Mouse (Mus musculus) urinary bladder, adult 2 months (tissue): ENCODE results near the gene Il2rb. TPM values are rescaled to one million over a fixed set of nuclear protein-coding genes. Genes with fewer than 3 reads are reported as not detected.

Experiments used
- DNase-seq: peaks from one replicate; pipeline ENCODE4 v3.0.0; 2022; ENCODE audit warnings: low spot score
- polyA plus RNA-seq: library from polyadenylated mRNA; depleted of rRNA; stranded (reverse); fragments of >200 nt; gene quantifications from 2 replicates; pipeline ENCODE4 v1.2.3, GENCODE M21; 2012; rRNA removed

Gene Il2rb
- polyA plus RNA-seq, 1 experiment: 3.6 TPM

DNA sequence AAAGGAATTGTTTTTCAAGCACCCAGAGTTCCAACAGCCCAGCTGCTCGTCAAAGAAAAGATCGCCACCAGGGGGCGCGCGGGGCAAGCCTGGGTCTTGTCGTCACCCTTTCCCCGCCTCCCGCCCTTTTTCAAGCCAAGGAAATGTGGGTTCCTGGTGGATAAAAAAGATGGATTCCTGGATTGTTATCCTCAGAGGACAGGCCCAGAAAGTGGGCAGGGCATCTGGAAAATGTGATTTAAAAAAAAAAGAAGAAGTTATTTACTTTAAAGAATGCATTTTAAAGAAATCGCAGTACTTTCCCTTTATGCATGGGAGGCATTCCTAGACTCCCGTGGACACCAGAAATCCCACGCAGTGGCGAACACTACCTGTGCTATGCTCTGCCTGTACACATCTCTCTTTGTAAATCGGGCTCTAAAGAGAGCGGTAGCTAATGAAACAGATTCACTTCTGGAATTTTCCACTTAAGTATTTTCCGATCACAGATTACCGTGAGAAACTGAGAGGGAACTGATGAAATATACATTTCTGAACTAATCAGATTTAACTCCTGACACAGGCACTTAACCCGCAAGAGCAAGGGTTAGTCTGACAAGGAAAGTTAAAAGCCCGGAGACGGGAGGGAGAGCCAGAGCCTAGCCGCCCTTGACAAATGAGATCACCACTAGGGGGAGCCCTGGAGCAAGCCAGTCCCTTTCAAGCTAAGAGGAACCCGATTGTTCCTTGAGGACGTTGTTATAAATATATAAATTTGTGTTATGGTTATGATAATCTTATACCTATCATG lies 47.1 kb downstream of the Il2rb start:
- peak; percentile 92 for DNase-seq

DNA sequence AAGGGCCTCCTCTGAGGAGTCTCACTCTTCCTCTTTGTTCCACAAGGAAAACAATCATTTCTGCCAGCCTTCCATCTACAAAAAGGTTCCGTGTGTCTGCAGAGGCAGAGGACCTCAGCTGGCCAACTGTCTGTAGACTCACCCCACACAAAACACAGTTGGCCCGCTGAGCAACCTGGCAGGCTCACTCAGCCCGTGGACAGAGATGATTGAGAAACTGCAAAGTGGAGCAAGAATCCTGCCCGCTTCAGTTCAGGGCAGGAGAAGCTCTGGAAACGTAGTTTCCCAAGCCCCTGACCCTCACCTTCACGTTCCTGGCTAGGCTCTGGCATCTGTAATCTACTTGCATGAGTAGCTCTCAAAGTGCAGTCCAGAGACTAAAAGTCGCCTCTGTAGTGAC lies 48.0 kb downstream of the Il2rb start:
- no peak for DNase-seq

DNA sequence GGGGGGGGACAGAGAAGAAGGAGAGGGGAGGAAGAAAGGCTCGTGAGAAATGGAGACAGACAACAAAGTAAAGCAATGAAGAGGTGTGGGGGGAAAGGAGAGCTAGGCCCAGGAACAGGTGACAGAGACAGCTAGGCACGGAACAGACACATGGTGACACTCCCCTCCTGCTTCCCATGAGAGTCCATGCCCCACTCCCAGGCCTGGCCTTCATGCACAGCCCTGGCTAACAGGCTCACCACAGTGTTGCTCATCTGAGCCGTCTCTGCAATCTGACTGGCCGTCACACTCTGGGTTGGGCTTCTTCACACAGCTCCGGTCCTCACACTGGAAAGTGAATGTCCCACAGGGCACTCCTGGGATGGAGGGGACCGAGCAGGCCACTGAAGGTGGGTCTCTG lies 51.2 kb downstream of the Il2rb start:
- no peak for DNase-seq

DNA sequence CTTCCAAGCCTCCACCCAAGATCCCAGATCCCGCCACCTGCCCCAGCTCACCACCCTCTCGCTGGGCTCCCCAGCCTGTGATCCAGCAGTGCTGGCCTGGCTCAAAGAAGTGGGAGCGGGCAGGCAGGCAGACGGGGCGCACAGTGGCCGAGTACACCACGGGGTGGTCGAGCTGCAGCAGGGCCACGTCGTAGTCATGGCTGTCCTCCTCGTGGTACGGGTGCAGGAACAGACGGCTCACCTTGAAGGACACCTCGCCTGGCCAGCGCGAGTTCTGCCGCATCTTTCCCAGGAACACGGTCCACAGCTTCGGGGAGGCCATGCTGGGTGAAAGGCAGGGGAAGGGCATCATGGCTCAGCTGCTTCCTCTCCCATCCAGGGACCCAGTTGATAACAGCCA lies 52.8 kb downstream of the Il2rb start:
- DNase-seq: no peak

DNA sequence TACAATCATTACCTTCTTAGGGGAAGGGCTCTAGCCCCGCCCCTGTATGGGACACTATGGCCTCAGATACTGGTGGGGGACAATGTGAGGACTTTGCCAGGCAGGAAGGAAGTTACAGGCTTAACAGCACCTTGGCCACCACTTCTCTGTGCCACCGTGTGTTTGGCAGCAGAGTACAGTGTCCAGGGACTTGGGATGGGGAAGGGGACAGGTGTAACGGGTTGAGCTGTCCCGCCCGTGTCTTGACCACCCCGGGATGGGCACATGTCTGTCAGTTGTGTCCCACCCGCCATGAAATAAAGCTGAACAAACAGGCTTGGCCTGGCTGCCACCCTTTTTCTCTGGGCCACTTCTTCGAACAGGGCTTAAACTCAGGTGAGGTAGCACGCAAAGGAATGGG lies 56.1 kb downstream of the Il2rb start:
- DNase-seq: no peak

DNA sequence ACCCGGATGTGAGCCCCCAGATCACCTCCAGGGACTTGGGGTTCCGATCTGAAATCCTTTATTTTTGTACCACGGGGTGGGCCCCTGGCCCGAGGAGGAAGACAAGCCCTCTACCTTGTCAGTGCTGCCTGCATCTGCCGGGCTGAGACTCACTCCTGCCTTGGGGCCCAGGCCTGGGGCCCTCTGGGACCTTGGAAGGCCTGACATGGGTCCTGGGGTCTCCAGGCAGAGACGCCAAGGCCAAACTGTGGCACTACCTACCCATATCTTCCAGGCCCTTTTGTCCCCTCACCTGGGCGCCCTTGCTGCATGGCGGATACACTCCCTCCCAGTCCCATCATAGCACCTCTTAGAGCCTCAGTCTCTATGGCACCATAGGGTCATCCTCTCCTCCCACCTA lies 56.6 kb downstream of the Il2rb start:
- DNase-seq: no peak

DNA sequence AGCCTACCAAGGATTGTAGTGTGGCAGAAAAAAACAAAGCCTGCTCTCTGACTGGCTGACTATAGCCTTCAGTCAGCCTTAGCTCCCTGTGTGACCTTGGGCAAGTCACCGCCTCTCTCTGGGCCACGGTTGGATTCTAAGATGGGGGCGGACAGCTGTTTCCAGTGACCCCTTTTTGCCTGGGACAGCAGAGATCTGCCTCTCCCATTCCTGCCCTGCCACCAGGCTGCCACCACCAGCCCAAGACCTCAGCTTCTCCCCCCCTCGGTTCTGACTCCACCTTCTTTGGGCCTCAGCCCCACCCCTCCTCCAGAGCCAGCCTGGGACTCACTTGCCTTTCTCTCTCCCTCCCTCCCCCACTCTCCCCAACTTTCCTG lies 57.1 kb downstream of the Il2rb start:
- no peak for DNase-seq

DNA sequence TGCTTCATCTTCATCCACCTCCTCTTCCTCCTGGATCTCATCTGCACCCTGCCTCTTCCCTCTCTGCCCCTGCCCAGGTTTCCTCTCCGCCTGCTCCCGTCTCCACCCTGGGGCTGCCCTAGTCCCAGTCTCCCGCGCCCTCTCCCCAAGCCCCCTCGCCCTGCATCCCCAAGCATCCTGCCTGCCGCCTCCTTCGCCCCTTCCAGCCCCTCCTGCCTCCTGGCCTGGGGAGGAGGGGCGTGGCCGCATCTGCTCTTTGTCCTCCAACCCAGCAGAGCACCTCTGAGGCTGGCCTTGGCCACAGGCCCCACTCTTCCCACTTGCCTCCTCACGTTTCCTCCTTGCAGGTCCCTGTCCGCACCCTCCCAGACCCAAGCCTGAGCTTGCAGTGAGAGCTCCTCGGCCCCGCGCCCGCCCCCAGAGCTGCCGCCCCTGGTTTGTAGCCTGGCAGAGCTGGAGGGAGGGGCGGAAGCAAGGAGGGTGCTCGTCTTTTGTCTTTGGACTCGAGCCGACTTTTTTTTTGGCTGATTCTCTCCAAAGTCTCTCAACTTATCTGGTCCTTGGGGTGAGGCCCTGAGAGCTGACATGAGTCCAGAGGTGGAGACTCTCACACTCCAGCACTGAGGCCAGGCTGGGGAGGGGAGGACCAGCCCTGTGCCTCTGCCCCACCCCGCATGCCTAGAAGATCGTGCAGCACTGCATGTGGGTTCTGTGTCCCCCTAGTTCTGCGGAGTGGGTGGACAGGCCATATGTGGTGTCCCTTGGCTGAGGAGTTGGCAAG lies 57.6 kb downstream of the Il2rb start:
- DNase-seq: no peak

DNA sequence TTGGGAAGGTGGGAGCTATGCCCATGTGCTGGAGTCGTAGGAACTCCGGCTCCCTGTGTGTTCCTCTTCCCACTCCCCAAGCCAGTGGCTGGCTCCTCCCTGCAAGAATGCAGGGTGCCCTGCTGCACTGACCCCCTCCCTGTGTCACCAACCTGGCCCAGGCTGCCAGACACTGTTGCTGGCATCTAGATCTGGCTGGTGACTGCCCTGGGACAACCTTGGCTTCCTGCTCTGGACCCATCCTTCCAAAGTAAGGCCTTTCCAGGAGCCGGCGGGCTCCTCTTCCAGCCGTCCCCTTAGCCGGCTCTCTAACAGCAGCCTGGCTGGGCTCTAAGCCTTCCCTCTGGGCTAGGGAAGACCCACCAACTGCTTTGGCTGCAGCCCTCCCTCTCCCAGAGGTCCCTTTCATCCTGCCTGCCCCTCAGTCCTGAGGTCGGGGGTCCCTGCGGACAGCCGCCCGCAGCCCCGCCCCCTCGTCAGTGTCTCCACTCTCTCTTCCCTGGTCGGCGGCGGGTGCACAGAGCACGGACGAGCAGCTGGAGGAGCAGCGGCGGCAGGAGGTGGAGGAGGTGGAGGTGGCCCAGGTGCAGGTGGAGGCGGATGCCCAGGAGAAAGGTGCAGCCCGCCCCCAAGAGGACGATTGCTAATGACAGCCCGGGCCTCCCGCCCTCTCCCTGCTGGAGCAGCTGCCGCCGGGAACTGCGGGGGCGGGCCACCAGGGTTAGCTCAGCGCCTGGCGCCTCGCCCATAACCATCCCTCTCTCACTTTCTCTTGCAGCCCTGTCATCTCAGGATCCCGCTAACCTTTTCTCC lies 58.5 kb downstream of the Il2rb start:
- peak; percentile 63 for DNase-seq

DNA sequence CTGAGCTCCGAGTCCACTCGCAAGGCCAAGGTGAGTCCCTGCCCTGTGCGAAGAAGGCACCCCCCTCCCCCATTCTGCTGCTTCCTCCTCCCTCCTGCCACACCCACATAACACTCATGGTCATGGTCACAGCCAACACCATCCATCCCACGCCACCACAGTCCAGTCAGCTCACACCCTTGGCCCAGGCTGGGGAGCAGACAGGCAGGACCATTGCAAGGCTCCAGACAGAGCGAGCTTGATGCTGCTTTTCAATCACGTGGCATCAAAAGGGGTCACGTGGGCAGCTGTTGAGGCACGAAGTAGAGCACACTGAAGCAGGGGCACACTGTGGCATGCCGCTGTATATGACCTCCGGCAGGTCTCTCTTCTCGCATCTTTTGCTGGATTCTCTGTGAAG lies 59.4 kb downstream of the Il2rb start:
- no peak for DNase-seq

DNA sequence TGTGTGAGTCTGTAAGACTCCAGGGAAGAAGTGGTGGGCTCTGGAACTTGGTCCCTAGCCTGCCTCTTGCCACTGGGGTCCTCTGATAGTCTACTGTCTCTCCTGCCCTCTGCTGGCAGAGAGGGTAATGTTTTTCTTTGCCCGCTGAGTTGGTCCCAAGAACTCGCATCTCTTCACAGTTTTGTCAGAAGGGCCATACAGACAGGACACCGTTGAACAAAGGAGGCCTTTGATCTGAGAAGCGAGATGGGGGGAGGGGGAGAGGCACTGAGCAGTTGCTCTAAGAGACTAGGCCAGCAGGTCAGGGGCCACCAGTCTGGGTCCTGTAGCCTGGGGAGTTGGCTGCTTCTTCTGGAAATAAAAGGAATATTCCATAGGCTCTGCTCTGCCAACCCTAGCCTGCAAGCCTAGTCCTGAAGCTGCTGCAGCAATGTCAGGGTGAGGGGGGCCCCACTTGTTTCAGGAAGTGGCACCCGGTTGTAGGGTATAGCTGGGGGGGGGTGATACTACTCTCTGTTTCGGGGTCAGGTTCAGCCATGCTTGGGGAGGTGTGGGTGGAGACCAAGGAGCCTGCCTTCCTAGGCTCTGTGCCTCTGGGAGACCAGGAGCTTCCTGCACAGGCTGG lies 60.1 kb downstream of the Il2rb start:
- no peak for DNase-seq

DNA sequence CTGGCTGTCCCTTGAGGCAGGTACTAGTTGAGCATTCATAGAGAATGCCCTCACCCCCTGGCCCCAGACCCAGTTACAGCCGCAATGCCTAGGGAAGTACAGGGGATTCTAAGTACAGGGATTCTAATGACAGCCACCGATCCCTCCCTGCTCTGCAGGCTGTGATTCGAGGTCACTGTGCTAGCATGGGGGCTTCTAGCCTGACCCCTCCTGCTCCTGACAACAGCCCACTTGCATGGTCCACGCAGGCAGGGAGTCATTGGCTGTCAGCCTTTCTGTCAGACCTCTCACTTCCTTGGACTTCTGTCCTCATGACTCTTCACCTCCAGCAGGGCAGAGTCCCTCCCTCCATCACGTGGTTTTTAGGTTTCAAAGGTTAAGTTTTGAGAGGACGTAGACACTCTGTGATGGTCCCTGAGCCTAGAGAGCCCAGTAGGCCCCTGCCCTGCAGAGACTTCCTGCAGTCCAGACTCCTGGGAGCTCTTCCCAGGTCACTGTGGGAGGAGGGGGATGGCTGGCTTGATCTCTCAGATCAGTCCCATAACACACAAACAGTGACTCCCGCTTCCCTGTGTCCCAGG lies 63.4 kb downstream of the Il2rb start:
- no peak for DNase-seq

DNA sequence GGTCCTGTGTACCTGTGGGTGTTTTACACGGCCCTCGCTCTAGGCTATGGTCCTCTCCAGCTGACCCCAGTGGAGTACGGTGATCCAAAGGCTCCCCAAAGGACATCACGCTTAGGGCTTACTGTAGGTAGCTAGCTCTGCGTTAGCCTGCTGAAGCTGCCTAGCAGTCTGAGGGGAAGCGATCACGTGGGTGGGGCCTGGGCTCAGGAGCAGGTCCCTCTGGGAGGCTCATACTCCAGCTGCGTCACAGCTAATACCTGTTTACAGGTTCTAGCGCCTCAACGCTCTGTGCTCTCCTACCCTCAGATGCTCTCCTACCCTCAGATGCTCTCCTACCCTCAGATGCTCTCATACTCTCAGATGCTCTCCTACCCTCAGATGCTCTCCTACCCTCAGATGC lies 64.2 kb downstream of the Il2rb start:
- DNase-seq: no peak

DNA sequence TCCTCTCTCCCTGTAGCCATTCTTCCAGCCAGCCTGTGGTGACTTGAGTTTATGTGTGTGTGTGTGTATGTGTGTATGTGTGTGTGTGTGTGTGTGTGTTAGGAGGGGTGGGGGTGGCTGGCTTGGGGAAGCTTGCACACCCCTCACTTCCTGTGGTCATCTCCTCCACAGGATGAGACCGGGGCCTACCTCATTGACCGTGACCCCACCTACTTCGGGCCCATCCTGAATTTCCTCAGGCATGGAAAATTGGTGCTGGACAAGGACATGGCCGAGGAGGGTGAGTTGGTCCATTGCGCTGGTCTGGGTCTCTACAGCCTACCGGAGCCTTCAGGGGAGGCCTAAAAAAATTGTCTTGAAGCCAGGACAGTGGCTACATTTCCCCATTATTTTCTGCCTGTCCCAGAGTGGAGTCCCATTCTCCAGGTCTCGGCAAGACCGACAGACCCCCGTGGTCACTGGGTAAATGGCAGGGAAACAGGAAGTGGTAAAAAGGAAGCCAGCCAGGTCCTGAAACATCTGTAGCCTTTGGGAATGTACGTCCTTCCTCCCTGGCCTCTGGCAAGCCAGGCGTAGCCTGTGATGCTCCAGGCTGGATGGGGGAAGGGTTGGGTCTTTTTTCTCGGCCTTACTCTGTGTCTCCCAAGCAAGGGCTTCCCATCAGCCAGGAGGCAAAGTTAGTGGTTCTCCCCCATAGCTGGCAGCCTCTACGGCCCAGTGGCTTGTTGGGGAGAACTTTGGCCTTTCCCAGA lies 65.0 kb downstream of the Il2rb start:
- DNase-seq: no peak

Other genes starting within 250 kb of the Il2rb start
- 6.5 and 7.3 TPM in 2 replicates for gene Csf2rb2, start 189.6 kb downstream of the Il2rb start, polyA plus RNA-seq
- gene Csf2rb, start 169.5 kb downstream of the Il2rb start, polyA plus RNA-seq: 5.9 and 6.8 TPM in 2 replicates
- gene Tex33, start 99.4 kb downstream of the Il2rb start, polyA plus RNA-seq: 0.07 TPM in 1 of 2 replicates, not detected in the other
- 31.3 and 37.1 TPM in 2 replicates for gene Tst, start 89.4 kb downstream of the Il2rb start, polyA plus RNA-seq
- gene Mpst, start 88.9 kb downstream of the Il2rb start, polyA plus RNA-seq: 80.2 and 82.5 TPM in 2 replicates
- gene Kctd17, start 66.7 kb downstream of the Il2rb start, polyA plus RNA-seq: 121 and 128 TPM in 2 replicates
- gene Tmprss6, start 26.6 kb downstream of the Il2rb start, polyA plus RNA-seq: 0.56 and 0.91 TPM in 2 replicates
- gene C1qtnf6, start 36.1 kb upstream of the Il2rb start, polyA plus RNA-seq: 29.8 and 36.9 TPM in 2 replicates
- 0.07 and 0.11 TPM in 2 replicates for gene Sstr3, start 49.4 kb upstream of the Il2rb start, polyA plus RNA-seq
- 13.8 and 15.0 TPM in 2 replicates for gene Rac2, start 77.5 kb upstream of the Il2rb start, polyA plus RNA-seq
- gene Cyth4, start 101.8 kb upstream of the Il2rb start, polyA plus RNA-seq: 17.5 and 18.3 TPM in 2 replicates
- gene Elfn2, start 223.5 kb upstream of the Il2rb start, polyA plus RNA-seq: 0.03 and 0.04 TPM in 2 replicates